In the genomic region with DNA sequence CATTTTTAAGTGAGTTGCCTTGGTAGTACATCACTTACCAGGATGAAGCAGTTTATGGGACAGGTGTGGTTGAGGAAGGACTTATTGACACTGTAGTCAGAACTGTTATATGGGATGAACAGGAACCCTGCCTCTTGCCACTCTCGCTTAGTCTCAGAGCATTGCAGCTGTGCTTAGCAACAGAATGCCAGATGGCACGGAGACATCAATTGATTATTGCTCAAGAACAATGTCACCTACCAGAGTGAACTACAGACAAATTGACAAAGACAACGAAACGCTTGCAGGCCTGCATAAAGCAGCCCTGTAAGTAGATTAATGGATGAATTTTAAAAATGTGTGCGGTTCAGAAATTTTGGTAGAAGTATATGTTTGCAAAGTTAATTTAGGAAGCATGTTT, we compare ENCODE assay signal across 23 mouse cellular contexts. TPM values are rescaled to one million over a fixed set of nuclear protein-coding genes. Genes with fewer than 3 reads are reported as not detected.
DNase-seq lines count a peak whose midpoint lies in the region; ATAC-seq and TF ChIP-seq lines count a peak whose summit lies in the region.
"Had no signal": no experiment of that assay in that cellular context is flagged by ENCODE, and none has a peak within 500 bp of the region (broad histone marks: within the 10 kb centered on the region; RNA-seq: fewer than 3 reads in every experiment).

No protein-coding gene starts in this region.

- no peaks in the 10 kb centered on the region for H3K4me1 ChIP-seq in hindbrain, postnatal 0 days (ENCODE audit: insufficient read depth, low read length)
- no peaks in the 10 kb centered on the region for H3K4me1 ChIP-seq in hindbrain, embryonic 13.5 days (replicated peaks)
- H3K4me1 ChIP-seq in liver, adult 2 months (ENCODE audit: control insufficient read depth, insufficient read depth, low read length), result no peaks in the 10 kb centered on the region; the same call in 1 of the 2 replicates
- H3K4me1 ChIP-seq in liver, postnatal 0 days (ENCODE audit: insufficient read depth), result no peaks in the 10 kb centered on the region
- no peaks in the 10 kb centered on the region for H3K4me1 ChIP-seq in intestine, embryonic 16.5 days (ENCODE audit: control insufficient read depth, insufficient read depth, low read length)

- no peak overlapping the region for H3K4me2 ChIP-seq in hindbrain, postnatal 0 days (ENCODE audit: low read depth, low read length)
- H3K4me2 ChIP-seq in hindbrain, embryonic 13.5 days, result no peak overlapping the region
- H3K4me2 ChIP-seq in liver, postnatal 0 days (ENCODE audit: low read depth, low read length), result no peak overlapping the region
- H3K4me2 ChIP-seq in intestine, embryonic 16.5 days (ENCODE audit: low read depth, low read length), result no peak overlapping the region

- no peak for TF ChIP-seq POLR2A in liver, adult 2 months (IDR thresholded peaks at IDR 0.05; ENCODE audit: extremely low read depth, insufficient read depth, low read length)

- no peaks in the 10 kb centered on the region for H3K79me2 ChIP-seq in liver, adult 2 months (ENCODE audit: control insufficient read depth, insufficient read depth, low read length)

- H3K9me3 ChIP-seq in hindbrain, postnatal 0 days (ENCODE audit: low read length), result no peaks in the 10 kb centered on the region
- no peaks in the 10 kb centered on the region for H3K9me3 ChIP-seq in hindbrain, embryonic 13.5 days
- no peaks in the 10 kb centered on the region for H3K9me3 ChIP-seq in liver, postnatal 0 days (ENCODE audit: low read length)
- H3K9me3 ChIP-seq in intestine, embryonic 16.5 days (ENCODE audit: control insufficient read depth, low read length), result no peaks in the 10 kb centered on the region
- H3K9me3 ChIP-seq: G1E had no signal

- DNase-seq in hindbrain, postnatal 0 days (ENCODE audit: low spot score), result peak; percentile 8
- DNase-seq in liver, adult 2 months (ENCODE audit: extremely low read depth, low read depth, low spot score), result peak; percentile 92
- no peak for DNase-seq in liver, postnatal 0 days
- DNase-seq in retina, embryonic 14.5 days (ENCODE audit: low spot score), result peak; percentile 47
- DNase-seq in retina, postnatal 1 day, result peak; percentile 17
- DNase-seq in right cerebral cortex, postnatal 36 days (ENCODE audit: low spot score in 2 of 2), result no peak
- DNase-seq: adrenal gland, adult 2 months; adrenal gland, adult 8-10 months; adrenal gland, postnatal 10 days; adrenal gland, postnatal 14 days; adrenal gland, postnatal 25 days; B cell, adult 2 months; cerebellum, adult 11 months; cerebellum, adult 11-12 months had no signal

- no peak overlapping the region for H3K9ac ChIP-seq in hindbrain, postnatal 0 days (replicated peaks; ENCODE audit: low read length)
- H3K9ac ChIP-seq in hindbrain, embryonic 13.5 days, result no peak overlapping the region
- no peak overlapping the region for H3K9ac ChIP-seq in liver, adult 2 months (ENCODE audit: low read depth, low read length)
- no peak overlapping the region for H3K9ac ChIP-seq in liver, postnatal 0 days (replicated peaks)
- H3K9ac ChIP-seq in intestine, embryonic 16.5 days (ENCODE audit: low read depth, low read length), result no peak overlapping the region

- no peak overlapping the region for H3K27ac ChIP-seq in hindbrain, postnatal 0 days
- no peak overlapping the region for H3K27ac ChIP-seq in hindbrain, embryonic 13.5 days
- H3K27ac ChIP-seq in liver, adult 2 months (replicated peaks; ENCODE audit: insufficient read depth, low read depth, low read length), result no peak overlapping the region
- no peak overlapping the region for H3K27ac ChIP-seq in liver, postnatal 0 days (ENCODE audit: low read depth)
- H3K27ac ChIP-seq in intestine, embryonic 16.5 days (ENCODE audit: low read length), result no peak overlapping the region

- no peak for ATAC-seq in hindbrain, postnatal 0 days
- ATAC-seq in hindbrain, embryonic 13.5 days (ENCODE audit: low FRiP score), result no peak
- ATAC-seq in liver, postnatal 0 days, result no peak
- ATAC-seq in intestine, embryonic 16.5 days, result no peak
- ATAC-seq: activated CD4-positive, CD25-positive, alpha-beta regulatory T cell, adult 4 months; CD4-positive, CD25-positive, alpha-beta regulatory T cell, adult 4 months; Patski had no signal

- no peak for TF ChIP-seq CTCF in hindbrain, postnatal 0 days (IDR thresholded peaks at IDR 0.05; ENCODE audit: low read depth)
- no peak for TF ChIP-seq CTCF in liver, adult 2 months (IDR thresholded peaks at IDR 0.05; ENCODE audit: low read depth, low read length)
- TF ChIP-seq CTCF in liver, postnatal 0 days (IDR thresholded peaks at IDR 0.05; ENCODE audit: low read depth), result no peak

- H3K4me3 ChIP-seq in hindbrain, postnatal 0 days (ENCODE audit: low read length), result no peak overlapping the region
- H3K4me3 ChIP-seq in hindbrain, embryonic 13.5 days, result no peak overlapping the region
- no peak overlapping the region for H3K4me3 ChIP-seq in liver, adult 2 months (ENCODE audit: insufficient read depth, low read depth, low read length)
- H3K4me3 ChIP-seq in liver, postnatal 0 days (ENCODE audit: low read depth, low read length), result no peak overlapping the region
- H3K4me3 ChIP-seq in intestine, embryonic 16.5 days (ENCODE audit: low read length), result no peak overlapping the region

- no peaks in the 10 kb centered on the region for H3K27me3 ChIP-seq in hindbrain, postnatal 0 days (ENCODE audit: insufficient read depth, low read length)
- no peaks in the 10 kb centered on the region for H3K27me3 ChIP-seq in hindbrain, embryonic 13.5 days
- H3K27me3 ChIP-seq in liver, adult 2 months (ENCODE audit: control insufficient read depth, insufficient read depth, low read length), result no peaks in the 10 kb centered on the region
- H3K27me3 ChIP-seq in liver, postnatal 0 days (ENCODE audit: insufficient read depth, low read length), result no peaks in the 10 kb centered on the region
- no peaks in the 10 kb centered on the region for H3K27me3 ChIP-seq in intestine, embryonic 16.5 days (replicated peaks; ENCODE audit: control insufficient read depth, insufficient read depth, low read length)
- H3K27me3 ChIP-seq: CH12.LX had no signal

- H3K36me3 ChIP-seq in hindbrain, postnatal 0 days (ENCODE audit: insufficient read depth, low read length), result no peaks in the 10 kb centered on the region
- H3K36me3 ChIP-seq in hindbrain, embryonic 13.5 days, result no peaks in the 10 kb centered on the region
- H3K36me3 ChIP-seq in liver, adult 2 months (ENCODE audit: control insufficient read depth, insufficient read depth, low read length), result no peaks in the 10 kb centered on the region
- no peaks in the 10 kb centered on the region for H3K36me3 ChIP-seq in liver, postnatal 0 days (replicated peaks; ENCODE audit: insufficient read depth, low read length)
- no peaks in the 10 kb centered on the region for H3K36me3 ChIP-seq in intestine, embryonic 16.5 days (ENCODE audit: control insufficient read depth, insufficient read depth, low read length)
- H3K36me3 ChIP-seq: G1E had no signal

- 53% methylated on average over 5 of the region's 5 CpGs for WGBS in hindbrain, postnatal 0 days
- 51% methylated on average over 5 of the region's 5 CpGs for WGBS in hindbrain, embryonic 13.5 days
- WGBS in liver, adult 2 months, result 33% methylated on average over 5 of the region's 5 CpGs
- 60% methylated on average over 5 of the region's 5 CpGs for whole genome bisulfite sequencing in liver, postnatal 0 days (ENCODE audit: insufficient replicate concordance)
- 67% methylated on average over 5 of the region's 5 CpGs for WGBS in intestine, embryonic 16.5 days

- no peak for TF ChIP-seq EP300 in liver, postnatal 0 days (IDR thresholded peaks at IDR 0.05; ENCODE audit: low read depth)

RNA-seq across cellular contexts. Expression of a gene that starts 21.3 kb away (rescaled TPM):
- total RNA-seq in hindbrain, postnatal 0 days (2014; rRNA removed), result 4.1 and 6.2 TPM in 2 replicates
- polyA plus RNA-seq in hindbrain, postnatal 0 days (2015; fragmentation: Nextera tagmentation; extraction: Ambion mirVana), result 2.6 and 2.8 TPM in 2 replicates
- polyA plus RNA-seq in hindbrain, embryonic 13.5 days (2015; fragmentation: Nextera tagmentation; extraction: Ambion mirVana), result 2.1 and 2.4 TPM in 2 replicates
- total RNA-seq in liver, adult 2 months (2014; rRNA removed), result 118 and 125 TPM in 2 replicates
- polyA plus RNA-seq in liver, adult 2 months (2012; rRNA removed), result 13.8 and 21.4 TPM in 2 replicates
- polyA plus RNA-seq in liver, postnatal 0 days (2015; fragmentation: Nextera tagmentation; extraction: Ambion mirVana), result 16.0 and 18.2 TPM in 2 replicates
- 6.9 and 8.1 TPM in 2 replicates for polyA plus RNA-seq in intestine, embryonic 16.5 days (2015; fragmentation: Nextera tagmentation; extraction: Ambion mirVana)
- total RNA-seq: CH12.LX, MEL had no signal
- polyA plus RNA-seq: activated CD4-positive, CD25-positive, alpha-beta regulatory T cell, adult 4 months; C2C12; CD4-positive, CD25-positive, alpha-beta regulatory T cell, adult 4 months; G1E; Patski had no signal

Comparison
In these comparisons a context has a peak if more than half of its experiments do, and no peak if none do; other contexts are left out.
1. DNase-seq: peak in hindbrain, postnatal 0 days (single experiment), liver, adult 2 months (single experiment), retina, embryonic 14.5 days (single experiment) and retina, postnatal 1 day (single experiment); none in liver, postnatal 0 days (single experiment) and right cerebral cortex, postnatal 36 days (0 of 2).